Mouse (Mus musculus) bone marrow, adult 2 months (tissue): Measurements from ENCODE around the gene Psma5.
"Not testable (repeated sequence)": the region's sequence is repeated elsewhere in the genome, so short reads cannot be mapped to it uniquely, and the experiment has no call there.

Experiments
- CTCF ChIP-seq: fragments of 200-500 bp; IDR thresholded peaks from 2 replicates; pipeline ENCODE4 v1.5.1; 2011; ENCODE audit warnings: low read length, control low read depth; ENCODE audit not compliant: control insufficient read depth, insufficient read depth
- POLR2A ChIP-seq: fragments of 200-500 bp; IDR thresholded peaks from 2 replicates; pipeline ENCODE4 v1.6.1; 2011; ENCODE audit warnings: low read depth, mild to moderate bottlenecking, control low read depth, low read length, borderline replicate concordance; ENCODE audit not compliant: control insufficient read depth

DNA sequence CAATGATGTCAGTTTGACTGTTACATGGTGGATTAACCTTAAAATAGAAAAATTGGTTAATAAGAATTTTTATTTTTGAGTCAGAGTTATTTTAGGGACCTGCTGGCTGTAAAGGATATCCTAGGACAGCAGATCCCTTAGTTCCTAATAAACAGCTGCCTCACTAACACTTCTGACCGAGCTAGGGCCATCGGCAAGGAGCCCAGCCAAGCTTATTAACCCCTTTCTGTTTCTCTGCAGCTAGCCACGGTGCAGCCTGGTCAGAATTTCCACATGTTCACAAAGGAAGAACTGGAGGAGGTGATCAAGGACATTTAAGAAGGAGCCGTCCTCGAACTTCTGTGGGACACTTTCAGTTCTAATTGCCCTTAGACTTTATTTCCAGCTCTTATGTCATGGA, 22.8 kb downstream of the Psma5 start:
- TF ChIP-seq CTCF, POLR2A: not testable (repeated sequence)
